Mouse (Mus musculus): ENCODE measurements around the gene Gna12.

The Gna12 gene

DNA sequence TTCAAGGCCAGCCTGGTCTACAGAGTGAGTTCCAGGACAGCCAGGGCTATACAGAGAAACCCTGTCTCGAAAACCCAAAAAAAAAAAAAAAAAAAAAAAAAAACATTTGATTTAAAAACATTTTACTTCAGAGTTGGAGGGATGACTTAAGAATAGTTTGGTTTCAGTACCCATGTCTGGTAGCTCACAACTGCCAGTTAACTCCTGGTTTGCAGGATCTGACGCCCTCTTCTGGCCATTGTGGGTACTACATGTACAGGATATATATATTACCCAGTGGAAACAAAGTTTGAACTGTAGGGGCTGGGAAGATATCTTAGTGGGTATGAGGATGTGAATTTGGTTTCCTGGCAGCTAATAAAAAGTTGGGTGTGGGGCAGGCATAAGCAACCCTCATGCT is 79.3 kb downstream of the Gna12 start:
- DNase-seq, result peak; percentile 51

DNA sequence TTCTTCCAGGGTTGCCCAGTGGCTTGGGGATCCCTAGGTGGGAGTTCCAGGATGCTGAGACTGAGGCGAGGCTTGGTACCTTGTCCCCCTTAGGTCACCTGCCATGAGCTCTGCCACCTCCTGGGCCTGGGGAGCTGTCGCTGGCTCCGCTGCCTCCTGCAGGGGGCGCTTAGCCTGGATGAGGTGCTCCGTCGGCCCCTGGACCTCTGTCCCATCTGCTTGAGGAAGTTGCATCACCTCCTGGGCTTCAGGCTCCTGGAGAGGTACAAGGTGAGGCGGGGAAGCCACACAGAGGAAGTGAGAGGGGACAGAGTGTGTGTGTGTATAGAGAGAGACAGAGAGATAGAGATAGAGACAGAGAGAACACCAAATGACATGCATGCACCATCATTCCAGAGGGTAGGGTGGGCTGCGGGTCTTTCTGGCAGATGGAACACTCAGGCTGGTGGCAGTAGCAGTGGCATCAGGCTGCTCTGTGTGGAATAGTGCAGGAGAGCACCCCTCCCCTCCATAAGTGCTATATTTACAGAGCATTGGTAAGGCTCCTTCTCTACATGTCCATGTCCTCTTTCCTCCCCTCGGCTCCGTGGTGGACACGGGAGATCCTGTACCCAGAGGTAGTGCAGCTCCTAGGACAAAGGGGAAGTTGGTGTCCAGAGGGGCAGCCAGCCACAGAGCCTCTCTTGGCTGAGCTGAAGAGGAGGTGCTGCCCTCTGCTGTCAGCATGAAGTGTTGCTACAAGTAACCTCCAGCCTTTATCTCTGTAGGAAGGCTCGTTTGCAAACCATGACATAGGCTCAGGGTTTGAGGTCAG is 81.0 kb downstream of the Gna12 start:
- peak; percentile 73 for DNase-seq

DNA sequence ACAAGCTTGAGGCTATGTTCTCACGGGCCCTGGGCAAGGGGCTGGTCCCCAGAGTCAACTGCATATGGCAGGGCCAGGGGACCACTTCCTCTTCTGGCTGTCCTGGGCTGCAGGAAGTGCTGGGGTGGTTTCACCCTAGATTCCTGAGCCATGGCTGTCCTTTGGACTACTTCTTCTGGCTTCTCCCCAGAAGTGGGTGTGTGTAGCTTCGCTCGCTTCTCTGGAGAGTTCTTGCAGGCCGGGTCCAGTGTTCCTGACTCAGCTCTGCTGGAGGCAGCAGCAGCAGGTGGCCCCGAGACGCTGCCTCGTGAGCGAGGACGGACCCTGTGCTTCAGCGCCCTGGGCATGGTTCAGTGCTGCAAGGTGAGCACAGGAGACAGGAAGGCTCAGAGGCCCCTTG is 81.8 kb downstream of the Gna12 start:
- no peak for DNase-seq

DNA sequence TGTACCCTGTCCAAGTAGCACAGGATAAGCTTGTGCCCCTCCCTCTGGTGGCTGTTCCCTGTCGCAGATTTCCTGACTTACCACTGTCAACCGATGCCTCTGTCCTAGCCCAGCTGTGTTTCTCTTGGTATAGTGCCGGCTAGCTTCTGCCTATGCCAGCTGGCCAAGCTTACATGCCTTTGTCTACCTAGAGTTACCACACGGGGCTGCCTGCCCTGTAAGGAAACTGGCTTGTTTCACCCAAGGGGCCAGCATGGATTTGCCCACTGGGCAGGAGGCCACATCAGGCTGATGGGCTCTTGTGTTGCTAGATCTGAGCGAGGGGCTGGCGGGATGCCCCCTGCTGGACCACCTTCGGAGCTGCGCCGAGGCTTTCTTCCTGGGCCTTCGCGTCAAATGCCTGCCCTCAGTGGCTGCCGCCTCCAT is 86.5 kb downstream of the Gna12 start:
- DNase-seq, result peak; percentile 22

DNA sequence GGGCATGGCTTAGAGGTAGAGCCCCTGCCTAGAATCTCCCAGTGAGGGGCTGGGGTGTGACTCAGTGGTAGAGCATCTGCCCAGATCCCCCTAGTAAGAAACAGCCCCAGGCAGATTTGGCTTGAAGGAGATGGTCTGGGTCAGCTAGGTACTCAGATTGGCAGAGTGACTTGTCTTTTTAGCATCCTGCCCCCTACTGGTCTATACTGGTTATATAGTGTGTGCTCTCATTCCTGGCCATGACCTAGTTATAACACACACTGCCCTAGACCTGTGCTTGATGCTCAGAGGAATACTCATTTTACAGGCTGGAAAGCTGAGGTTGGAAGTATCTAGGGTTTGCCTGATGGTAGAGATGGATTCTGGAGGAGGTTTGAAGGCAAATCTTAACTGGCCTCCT is 88.4 kb downstream of the Gna12 start:
- no peak for DNase-seq

DNA sequence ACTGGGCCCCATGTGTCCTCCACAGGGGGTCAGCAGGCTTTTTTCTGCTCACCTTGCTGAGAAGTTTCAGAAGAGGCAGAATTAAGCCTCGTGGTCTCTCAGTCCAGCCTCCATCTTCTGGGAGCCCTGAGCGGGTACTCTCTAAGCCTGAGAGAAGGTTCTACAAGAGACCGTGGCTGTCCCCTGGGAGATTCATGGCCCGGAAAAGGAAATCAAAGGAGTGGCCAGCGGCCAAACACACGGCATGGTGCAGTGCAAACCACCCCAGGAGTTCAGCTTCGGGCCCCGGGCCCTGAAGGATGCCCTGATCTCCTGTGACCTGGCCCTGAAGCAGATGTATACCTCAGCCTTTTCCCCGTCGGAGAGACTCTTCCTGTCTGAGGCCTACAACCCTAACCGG is 89.2 kb downstream of the Gna12 start:
- DNase-seq, result no peak

DNA sequence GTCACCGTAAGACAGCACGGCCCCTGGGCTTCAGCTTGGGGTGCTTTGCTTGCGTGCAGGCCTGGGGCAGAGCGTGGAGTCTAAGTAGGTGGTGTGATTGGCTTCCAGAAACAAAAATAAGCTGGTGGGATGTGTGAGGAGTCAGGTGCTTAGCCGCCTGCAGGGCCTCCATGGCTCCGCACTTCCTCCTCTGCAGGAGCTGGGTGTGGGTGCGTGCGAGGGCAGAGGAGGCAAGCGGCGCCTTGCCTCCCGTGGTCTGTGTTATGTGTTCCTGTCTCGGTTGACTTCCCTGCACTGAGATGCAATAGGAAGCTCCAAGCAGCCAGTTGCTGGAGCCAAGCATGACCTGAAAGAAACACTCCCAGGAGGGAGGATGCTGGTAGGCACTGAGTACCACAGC is 90.4 kb downstream of the Gna12 start:
- no peak for DNase-seq

DNA sequence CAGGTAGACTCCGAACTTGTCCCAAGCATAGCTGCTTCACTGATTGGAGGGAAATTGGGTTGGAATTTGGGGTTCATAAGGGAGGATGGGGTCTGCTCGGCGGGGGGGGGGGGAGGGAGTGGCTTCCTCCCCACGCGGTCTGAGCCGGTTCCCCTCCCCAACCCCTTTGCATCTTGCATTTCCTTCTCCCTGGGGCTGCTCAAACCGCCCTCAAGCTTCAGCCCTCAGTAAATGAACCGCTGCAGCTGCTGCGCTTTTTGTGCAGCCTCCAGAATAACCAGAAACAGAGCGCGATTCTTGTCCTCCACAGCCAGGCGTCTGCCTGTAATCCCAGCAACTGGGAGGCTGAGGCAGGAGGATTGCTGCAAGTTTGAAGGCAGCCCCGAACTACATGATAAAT is 94.1 kb downstream of the Gna12 start:
- DNase-seq, result peak; percentile 49

DNA sequence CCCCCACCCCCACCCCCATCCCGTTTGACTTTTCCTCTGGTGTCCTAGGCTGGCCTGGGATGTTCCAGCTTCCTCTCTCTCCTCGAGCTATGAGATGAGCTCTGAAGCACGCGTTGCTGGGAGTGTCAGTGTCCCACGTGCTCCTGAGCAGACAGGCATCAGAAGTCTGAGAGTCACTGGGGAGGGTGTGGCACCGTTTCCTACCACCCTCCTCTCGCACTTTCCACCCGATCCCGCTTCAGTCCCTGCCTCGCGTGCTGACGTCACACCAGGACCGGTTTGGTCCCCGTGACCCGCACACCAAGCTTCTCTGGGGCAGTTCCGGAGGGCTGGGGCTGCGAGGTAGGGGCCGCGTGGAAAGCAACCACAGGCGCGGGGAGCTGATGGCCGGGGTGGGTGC is 94.9 kb downstream of the Gna12 start:
- peak; percentile 29 for DNase-seq

DNA sequence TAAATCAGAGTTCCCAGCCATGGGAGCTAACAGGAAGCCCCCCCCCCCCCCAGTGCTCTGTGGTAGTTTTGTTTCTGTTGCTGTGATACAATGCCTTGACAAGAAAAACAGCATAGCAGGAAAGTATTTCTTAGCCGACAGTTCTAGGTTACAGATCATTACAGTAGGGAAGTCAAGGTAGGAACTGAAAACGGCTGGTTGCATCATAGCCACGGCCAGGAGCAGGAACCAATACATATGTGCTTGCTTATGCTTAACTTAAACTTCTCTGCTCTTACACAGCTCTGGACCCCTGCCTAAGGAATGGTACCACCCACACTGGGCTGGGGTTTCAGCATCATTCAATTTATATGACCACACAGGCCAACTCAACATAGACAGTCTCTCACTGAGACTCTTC is 96.9 kb downstream of the Gna12 start:
- no peak for DNase-seq

DNA sequence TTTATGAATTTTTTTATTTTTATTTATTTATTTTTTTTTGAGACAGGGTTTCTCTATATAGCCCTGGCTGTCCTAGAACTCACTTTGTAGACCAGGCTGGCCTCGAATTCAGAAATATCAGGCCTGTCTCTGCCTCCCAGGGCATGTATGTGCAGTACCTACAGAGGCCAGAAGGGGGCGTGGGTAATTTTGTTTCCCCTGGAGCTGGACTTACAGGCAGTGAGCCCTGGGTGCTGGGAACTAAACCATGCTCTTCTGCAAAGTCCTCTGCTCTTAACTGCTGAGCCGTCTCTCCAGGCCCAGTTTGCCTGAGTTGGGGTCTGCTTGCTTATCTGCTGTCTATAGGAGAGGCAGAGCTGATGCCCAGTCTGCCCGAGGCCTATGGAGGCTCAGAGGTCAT is 98.0 kb downstream of the Gna12 start:
- peak; percentile 48 for DNase-seq

DNA sequence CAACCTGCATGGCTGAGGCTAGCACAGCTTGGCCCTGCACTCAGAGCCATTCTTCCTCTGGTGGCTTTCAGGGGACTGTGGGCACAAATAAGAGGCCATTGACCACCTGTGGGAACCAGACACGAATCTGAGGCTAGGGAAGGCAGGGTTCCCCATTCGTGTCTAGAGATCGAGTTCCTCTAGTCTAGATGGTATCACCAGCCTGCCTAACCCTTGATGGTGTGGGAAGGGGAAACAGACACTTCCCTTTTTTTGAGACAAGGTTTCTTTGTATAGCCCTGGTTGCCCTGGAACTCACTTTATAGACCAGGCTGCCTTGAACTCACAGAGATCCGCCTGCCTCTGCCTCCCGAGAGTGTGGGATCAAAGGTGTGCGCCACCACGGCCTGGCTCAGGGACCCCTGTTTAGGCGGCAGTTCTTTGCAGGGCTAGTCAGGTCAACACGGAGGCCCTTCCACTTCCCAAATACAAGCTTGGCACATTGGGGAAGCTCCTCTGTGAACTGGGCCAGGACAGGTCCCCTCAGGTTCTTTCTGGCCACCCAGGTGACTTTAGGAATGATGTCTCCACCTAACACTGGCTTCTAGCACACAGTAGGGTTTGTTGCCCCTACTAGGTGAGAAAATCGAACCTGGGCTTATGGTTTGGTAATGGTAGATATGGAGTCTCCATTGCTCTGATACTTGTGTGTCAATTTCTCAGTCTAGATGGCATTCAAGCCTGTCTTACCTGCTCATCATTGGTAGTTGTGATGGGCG is 99.0 kb downstream of the Gna12 start:
- DNase-seq, result no peak

DNA sequence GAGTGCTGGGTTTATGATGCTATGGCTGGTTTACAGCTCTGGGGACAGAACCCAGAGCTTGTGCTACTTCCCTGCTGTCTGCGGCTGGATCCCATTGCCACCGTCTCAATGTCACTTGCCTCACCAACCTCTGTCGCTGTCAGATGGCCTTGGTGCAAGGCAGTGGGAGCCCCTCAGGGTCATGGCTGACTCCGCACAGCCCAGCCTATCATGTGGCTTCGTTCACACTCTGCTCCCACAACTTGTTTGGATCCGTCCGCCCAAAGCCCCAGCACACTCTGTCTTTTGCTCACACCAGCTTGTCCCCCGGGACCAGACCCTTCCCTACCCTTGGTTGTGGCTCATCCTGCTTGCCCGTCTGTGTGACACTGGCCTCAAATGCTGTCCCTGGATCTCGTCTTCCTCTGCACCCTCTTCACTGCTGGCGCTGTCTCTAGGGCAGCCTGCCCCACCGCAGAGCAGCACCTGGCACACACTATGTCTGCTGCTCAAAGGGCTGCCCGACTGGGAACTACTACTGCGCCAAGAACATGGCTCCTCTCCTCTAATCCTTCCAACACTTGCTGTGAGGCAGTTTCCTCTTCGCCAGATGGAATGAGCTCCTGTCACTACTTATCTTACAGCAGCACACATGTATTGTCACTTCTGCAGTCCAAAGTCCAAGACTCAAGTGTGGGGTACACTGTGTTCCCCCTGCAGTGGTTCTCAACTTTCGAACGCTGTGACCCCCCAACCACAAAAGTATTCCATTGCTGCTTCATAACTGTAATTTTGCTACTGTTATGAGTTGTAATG is 103.1 kb downstream of the Gna12 start:
- no peak for DNase-seq

DNA sequence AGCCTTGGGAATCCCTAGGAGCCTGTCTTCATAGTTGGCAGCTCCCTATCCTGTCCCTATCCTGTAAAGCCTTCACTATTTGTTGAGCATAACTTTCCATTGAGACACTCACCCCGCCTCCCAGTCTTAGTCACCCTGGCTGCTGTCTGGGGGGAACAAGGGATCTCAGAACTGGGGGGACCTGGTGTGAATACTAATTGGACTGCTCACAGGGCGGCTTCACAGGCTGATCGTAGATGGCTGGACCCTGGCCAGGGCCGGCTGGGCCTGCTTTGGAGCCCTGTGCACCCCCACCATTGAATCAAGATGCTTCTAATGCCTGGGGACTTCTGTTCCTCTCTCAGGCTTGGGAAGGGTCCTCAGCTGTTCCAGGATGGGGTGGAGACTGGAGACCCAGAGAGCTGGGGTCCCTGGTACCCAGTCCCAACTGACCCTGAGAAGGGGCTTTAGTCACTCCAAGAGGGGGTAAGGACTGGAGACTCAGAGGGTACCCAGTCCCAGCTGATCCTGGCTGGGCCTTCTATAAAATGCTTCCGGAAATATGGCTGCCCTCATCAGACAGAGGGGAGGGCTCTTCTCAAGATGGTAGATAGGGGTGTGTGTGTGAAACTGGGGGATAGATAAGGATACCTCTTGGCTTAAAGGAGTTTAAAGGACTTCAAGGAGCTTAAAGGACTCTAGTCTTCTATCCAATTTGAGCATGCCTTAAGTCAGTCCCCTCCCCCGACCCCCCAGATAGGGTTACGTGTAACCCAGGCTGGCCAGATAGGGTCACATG is 104.0 kb downstream of the Gna12 start:
- no peak for DNase-seq

DNA sequence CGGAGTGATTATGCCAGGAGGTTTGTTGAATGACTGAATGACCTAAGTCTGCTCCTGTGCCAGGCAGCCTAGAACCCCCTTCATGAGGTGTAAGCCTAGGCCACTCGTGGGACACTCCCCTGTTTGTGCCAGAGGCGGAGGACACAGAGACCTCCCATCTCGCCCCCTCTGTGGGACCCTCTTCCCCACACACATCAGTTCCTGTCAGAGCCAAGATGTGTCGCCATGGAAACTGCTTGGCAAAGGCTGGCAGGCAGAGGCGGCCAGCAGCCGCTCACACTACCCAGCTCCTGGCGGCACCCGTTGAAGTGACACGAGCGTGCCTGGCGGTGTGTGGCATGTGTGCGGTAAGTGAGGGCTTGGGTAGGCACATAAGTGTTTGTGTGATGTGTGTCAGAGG is 106.4 kb downstream of the Gna12 start, which contains the start of gene Amz1:
Gene Amz1 (plus strand): TSS at position 306 of the 400 bp plus-strand sequence.
- no peak for DNase-seq

DNA sequence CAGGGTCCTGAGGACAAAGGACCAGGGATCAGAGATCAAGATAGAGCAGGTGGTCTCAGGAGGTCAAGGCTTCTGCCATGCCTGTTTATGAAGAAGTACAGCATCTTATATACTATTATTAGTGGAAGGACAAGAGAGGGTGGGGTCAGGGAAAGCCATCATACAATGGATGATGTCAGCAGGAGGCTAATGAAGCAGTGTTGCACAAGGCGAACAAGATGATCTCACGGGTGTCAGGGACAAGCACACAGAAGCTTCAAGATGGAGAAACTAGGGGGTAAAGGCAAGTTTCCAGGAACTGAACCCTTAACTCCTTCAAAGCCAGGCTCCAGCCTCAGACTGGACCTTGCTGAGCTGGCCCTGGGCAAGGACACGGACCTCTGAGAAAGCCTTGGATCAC is 108.1 kb downstream of the Gna12 start:
- DNase-seq, result no peak

DNA sequence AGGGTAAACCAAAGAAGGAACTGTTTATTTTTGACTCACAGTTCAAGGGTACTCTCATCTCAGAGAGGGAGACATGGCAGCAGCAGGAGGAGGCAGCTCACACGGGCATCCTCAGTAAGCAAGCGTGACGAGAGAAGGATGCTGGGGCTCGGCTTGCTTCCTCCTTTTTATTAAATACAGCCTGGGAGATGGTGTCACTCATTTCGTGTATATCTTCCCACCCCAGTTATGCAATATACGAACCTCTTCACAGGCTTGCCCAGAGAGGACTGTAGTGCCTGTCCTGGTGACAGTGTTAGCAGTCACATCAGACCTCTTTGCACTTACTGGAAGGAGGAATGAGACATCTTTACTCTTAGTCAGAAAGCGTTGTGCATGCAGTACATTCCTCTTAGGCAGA is 109.5 kb downstream of the Gna12 start:
- DNase-seq, result no peak

DNA sequence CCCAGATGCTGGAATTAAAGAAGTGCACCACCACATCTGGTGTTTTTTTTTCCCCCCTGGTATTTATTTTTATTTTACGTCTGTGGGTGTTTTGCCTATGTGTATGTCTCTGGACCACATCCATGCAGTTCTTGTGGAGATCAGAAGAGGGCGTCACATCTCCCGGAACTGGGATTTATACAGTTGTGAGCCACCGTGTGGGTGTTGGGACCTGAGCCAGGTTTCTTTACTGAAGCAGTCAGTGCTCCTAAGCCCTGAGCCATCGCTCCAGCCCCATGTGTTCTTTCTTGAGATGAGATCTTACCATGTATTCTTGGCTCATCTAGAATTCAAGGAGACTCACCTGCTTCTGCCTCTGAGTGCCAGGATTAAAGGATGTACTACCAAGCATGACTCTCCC is 119.2 kb downstream of the Gna12 start:
- DNase-seq, result no peak

DNA sequence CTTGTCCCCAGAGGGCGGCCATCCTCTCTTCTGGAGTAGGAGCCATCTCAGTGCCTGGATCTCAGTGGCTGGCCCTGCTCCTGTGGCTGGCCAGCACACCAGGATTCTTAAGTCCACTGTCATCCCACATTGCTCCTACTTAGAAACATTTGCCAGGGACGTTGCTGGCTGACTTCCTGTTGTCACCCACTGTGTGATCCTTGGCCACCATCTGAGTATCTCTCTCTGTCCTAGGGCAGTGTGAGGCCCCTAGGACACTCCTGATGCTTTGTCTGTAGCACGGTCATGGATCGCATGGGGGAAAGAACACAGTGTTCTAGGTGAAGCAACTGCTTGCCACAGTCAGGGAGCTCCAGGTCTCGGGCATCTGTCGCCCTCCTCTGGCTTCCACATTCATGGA is 119.9 kb downstream of the Gna12 start:
- no peak for DNase-seq

All from thymus, postnatal 14 days (tissue).